Mouse (Mus musculus): ENCODE measurements at regions not wholly inside any gene's neighbourhood (a gene's known extent, or its start where the extent isn't known, plus 50 kb on each side); places are given as distances from the start of the nearest gene placed in this dataset.

DNA sequence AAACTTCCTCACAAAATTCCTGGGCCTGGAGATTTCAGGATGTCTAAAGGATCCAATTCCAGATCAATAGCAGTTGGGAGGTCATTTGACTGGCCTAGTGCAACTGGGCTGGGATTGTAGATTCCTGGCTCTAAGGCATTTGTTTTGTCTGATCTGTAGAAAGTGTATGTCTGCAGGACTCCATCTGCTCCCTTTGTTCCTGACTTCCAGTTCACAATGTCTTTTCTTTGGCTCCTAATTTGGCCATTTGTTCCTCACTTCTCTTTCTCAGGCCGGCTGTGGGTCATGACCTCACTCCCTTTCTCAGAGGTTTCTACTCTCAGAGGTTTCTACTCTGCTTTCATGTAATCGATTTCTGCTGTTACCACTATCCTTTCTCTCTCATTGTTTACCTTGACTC, 115.5 kb upstream of the Pcbd1 start:
- no peak for TF ChIP-seq CTCF (IDR thresholded peaks at IDR 0.05; ENCODE audit: low read depth)
- TF ChIP-seq EP300 (IDR thresholded peaks at IDR 0.05; ENCODE audit: low read depth): no peak

Measured in liver, postnatal 0 days (tissue).